Mouse (Mus musculus): ENCODE results near the gene Ubxn10.

Ubxn10 gene

DNA sequence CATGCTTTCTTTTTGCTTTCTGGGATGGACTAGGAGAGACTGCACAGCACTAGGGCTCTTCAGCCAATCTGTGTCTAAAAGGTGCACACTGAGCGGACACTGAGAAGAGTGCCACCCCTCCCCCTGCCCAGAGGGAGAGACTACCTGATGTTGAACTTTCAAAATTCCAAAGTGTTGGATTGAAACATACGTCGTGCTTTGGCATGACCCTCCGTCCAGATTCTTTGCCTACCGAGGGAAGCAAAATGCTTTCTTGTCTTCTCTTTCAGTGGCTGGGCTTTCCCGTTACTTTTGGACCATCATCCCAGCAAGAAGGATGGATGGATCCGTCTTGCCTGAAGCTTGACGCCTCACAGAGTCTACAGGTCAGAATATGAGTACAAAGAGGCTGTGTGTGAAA is 35.9 kb downstream of the Ubxn10 start:
- DNase-seq (ENCODE audit: low read depth), result no peak

GRCm38 (mm10) chr4:138700184-138700982 is 36.6 kb downstream of the Ubxn10 start:
- DNase-seq (ENCODE audit: low read depth), result peak; percentile 64

GRCm38 (mm10) chr4:138698296-138698695 is 38.7 kb downstream of the Ubxn10 start:
- no peak for DNase-seq (ENCODE audit: low read depth)

- no peak for DNase-seq (ENCODE audit: low read depth)
Measured at GRCm38 (mm10) chr4:138697166-138697860, 39.7 kb downstream of the Ubxn10 start.

DNA sequence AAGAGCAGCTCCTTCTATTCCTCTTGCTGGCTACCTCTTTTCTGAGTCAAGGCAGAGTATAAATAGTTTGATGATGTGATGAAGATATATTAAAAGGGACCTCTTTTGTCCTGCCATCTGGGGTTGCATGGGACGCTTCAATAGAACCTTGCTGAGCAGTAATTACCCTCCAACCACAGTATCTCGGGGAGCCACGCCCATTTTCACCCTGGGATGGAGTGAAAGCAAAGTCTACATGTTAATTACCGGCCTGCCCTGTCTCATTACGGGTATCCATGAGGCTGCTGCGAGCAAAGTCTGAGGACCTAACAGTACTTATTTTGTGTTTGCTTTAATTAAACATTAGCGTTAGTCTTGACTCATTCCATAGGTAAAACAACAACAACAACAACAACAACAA is 40.2 kb downstream of the Ubxn10 start:
- DNase-seq (ENCODE audit: low read depth), result no peak

- no peak for DNase-seq (ENCODE audit: low read depth)
Measured at GRCm38 (mm10) chr4:138693043-138693692, 43.8 kb downstream of the Ubxn10 start.

- no peak for DNase-seq (ENCODE audit: low read depth)
Measured at GRCm38 (mm10) chr4:138691443-138692181, 45.4 kb downstream of the Ubxn10 start.

- no peak for DNase-seq (ENCODE audit: low read depth)
Measured at GRCm38 (mm10) chr4:138690561-138690960, 46.4 kb downstream of the Ubxn10 start.

DNA sequence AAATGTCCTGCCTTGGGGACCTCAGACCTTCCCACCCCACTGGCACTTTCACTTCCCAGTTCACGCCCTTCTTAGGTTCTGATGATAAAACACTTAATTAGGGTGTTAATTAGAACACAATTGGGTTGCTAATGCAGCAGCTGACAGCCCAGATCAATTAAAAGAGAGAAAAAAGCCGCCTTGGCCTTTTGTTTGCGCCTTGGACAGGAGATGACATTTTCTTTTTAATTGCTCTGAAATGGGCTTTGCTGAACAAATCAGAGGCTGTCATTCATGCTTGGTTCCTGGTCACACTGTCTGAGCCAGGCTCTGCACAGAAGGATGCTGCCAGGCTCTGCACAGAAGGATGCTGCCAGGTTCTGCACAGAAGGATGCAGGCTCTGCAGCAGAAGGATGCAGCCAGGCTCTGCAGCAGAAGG is 47.9 kb downstream of the Ubxn10 start:
- no peak for DNase-seq (ENCODE audit: low read depth)

GRCm38 (mm10) chr4:138685813-138686212 is 51.2 kb downstream of the Ubxn10 start:
- DNase-seq (ENCODE audit: low read depth), result no peak

DNA sequence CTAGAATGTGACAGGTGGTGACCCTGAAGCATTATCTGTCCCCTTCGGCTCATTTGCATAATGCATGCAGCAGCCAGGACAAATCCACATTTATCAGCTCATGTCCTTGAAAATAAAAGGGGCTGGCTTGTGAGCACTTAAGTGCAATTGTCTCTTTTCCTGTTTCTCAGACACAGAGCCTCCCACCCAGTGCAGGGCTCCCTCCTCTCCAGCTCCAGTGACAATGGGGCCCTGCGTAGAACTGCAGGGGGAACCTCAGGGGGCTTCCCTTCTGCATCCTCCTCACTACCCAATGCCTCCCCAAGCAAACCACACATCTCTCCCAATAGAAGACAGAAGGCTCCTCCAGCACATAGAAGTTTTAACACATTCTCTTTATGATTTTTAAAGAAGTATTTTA is 54.2 kb downstream of the Ubxn10 start:
- DNase-seq (ENCODE audit: low read depth), result no peak

GRCm38 (mm10) chr4:138680124-138680523 is 56.8 kb downstream of the Ubxn10 start:
- DNase-seq (ENCODE audit: low read depth), result no peak

DNA sequence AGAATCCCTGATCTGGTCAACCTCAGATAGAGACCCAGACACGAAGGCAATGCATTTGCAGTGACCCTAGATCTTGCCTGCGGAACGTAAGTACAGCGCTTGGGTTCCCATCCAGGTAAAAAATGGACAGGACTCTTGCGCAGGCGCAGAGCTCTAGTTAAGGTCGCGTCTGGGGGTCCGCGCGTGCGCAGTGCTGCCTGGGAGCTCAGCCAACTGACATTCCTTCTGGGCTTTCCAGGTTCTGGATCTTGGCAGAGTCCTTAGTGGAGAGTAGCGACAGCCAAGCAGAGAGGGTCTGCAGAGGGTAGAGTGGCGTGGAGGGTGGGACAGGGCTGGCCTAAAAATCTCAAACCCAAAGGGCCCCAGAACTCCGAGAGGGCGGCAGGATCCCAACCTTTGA is 59.4 kb downstream of the Ubxn10 start:
- DNase-seq (ENCODE audit: low read depth), result no peak

GRCm38 (mm10) chr4:138676480-138676879 is 60.5 kb downstream of the Ubxn10 start:
- peak; percentile 16 for DNase-seq (ENCODE audit: low read depth)

DNA sequence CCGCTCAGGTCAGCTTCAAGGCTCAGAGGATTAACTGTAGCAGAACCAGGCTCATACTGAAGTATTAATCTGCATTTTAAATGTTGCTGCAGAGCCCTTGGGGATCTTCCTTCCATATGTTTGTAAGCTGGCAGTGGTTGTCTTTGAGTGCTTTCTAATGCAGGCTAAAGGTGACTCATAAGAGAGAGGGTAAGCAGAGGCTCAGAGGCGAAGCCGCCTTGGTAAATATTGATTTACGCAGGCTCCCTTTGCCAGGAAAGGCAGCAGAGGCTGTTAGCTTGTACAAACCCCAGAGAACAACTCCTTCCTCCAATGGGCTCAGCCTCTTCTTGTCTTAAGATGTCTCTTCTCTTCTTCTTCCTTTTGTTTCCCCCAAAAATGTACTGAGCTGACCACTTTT is 64.8 kb downstream of the Ubxn10 start:
- no peak for DNase-seq (ENCODE audit: low read depth)

- no peak for DNase-seq (ENCODE audit: low read depth)
Measured at GRCm38 (mm10) chr4:138670093-138670889, 66.7 kb downstream of the Ubxn10 start.

- DNase-seq (ENCODE audit: low read depth), result no peak
Measured at GRCm38 (mm10) chr4:138666521-138666920, 70.4 kb downstream of the Ubxn10 start.

DNA sequence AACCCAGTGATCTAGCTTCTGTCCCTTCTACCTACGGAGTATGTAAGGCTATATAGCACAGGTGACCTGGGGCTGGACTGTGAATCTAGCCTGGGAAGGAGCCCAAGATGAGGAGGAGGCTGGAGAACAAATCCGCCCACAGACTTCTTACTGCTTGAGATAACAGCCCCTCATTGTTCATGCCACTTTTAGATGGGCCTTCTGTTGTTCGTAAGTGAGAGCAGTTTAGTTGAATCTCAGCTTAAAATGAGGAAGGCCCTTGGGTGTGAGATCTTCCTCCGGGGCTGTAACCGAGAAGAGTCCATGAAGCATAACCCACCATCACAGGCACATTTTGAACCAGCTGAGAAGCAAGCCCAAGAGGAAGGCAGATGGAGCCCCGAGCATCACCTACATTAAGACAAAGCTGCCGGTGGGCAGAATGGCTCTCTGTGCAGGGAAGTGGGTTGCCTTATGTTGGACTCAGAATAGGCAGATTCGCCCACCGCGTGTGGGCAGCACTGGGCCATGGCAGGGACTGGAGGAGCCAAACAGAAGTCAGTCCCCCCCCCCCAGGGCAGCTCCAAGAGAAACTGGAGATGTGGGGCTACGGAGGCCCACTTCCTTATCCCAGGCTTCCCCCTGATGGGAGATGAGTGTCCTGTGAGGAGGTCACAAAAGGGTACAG is 76.9 kb downstream of the Ubxn10 start:
- no peak for DNase-seq (ENCODE audit: low read depth)

Data from NIH3T3 (cell line).